Mouse (Mus musculus): Measurements from ENCODE around the gene D11Wsu47e. TPM values are rescaled to one million over a fixed set of nuclear protein-coding genes. Genes with fewer than 3 reads are reported as not detected.

Gene D11Wsu47e
- polyA plus RNA-seq, 1 experiment from 2014 or later, result 14.6 TPM

Other genes with a start within 250 kb of the D11Wsu47e start
- gene Sstr2, start 65.1 kb upstream of the D11Wsu47e start, polyA plus RNA-seq (2015; fragmentation: Nextera tagmentation; extraction: Ambion mirVana), result 0.65 and 1.4 TPM in 2 replicates
- gene Cog1, start 35.2 kb upstream of the D11Wsu47e start, polyA plus RNA-seq (2015; fragmentation: Nextera tagmentation; extraction: Ambion mirVana), result 26.0 and 26.4 TPM in 2 replicates
- 40.8 and 45.7 TPM in 2 replicates for gene Slc39a11, start 34.3 kb upstream of the D11Wsu47e start, polyA plus RNA-seq (2015; fragmentation: Nextera tagmentation; extraction: Ambion mirVana)
- 42.6 and 46.0 TPM in 2 replicates for gene Fam104a, start 257 bp upstream of the D11Wsu47e start, polyA plus RNA-seq (2015; fragmentation: Nextera tagmentation; extraction: Ambion mirVana)
- gene Cpsf4l, start 25.6 kb downstream of the D11Wsu47e start, polyA plus RNA-seq (2015; fragmentation: Nextera tagmentation; extraction: Ambion mirVana), result 0.18 TPM in 1 of 2 replicates, not detected in the other
- gene Cdc42ep4, start 67.5 kb downstream of the D11Wsu47e start, polyA plus RNA-seq (2015; fragmentation: Nextera tagmentation; extraction: Ambion mirVana), result 54.4 and 57.8 TPM in 2 replicates